Comparison of ENCODE assay signal across 12 mouse cellular contexts in genomic region chr13:97600136-97600535, GRCm38 (mm10).
"Had no signal": no experiment of that assay in that cellular context is flagged by ENCODE, and none has a peak within 500 bp of the region (broad histone marks: within the 10 kb centered on the region; RNA-seq: fewer than 3 reads in every experiment).

No protein-coding gene starts in this region.

- H3K27me3 ChIP-seq: limb, embryonic 13.5 days; neural tube, embryonic 15.5 days had no signal

- H3K36me3 ChIP-seq: limb, embryonic 13.5 days; neural tube, embryonic 15.5 days had no signal

- H3K9ac ChIP-seq: limb, embryonic 13.5 days; liver, embryonic 14.5 days; neural tube, embryonic 15.5 days had no signal

- H3K27ac ChIP-seq: left cerebral cortex, adult 2 months; limb, embryonic 13.5 days; liver, embryonic 14.5 days; neural tube, embryonic 15.5 days had no signal

- DNase-seq: kidney, adult 9 months; kidney, postnatal 25 days; lung, adult 18-20 months; midbrain, embryonic 14.5 days; right cerebral cortex, adult 18-20 months; right cerebral cortex, postnatal 25 days; thymus, postnatal 4 days had no signal

- H3K9me3 ChIP-seq: limb, embryonic 13.5 days; neural tube, embryonic 15.5 days had no signal

- H3K4me3 ChIP-seq: left cerebral cortex, adult 2 months; limb, embryonic 13.5 days; myocyte; neural tube, embryonic 15.5 days had no signal

- H3K4me2 ChIP-seq: limb, embryonic 13.5 days; neural tube, embryonic 15.5 days had no signal
